Mouse (Mus musculus) common myeloid progenitor, adult 5-6 weeks (primary cell): ENCODE results near the gene Ugt2b34. TPM values are rescaled to one million over a fixed set of nuclear protein-coding genes. Genes with fewer than 3 reads are reported as not detected.
"Not testable (repeated sequence)": the region's sequence is repeated elsewhere in the genome, so short reads cannot be mapped to it uniquely, and the experiment has no call there.

Source experiments
- ATAC-seq: replicated peaks from 2 replicates; pipeline ENCODE4 v1.8.0; 2016; ENCODE audit warnings: low read depth, mild to moderate bottlenecking, moderate TSS enrichment, inconsistent platforms; ENCODE audit not compliant: poor library complexity, severe bottlenecking
- total RNA-seq: library from RNA; stranded (forward); fragments of 200-1000, 187-1606 nt; gene quantifications from 2 replicates; pipeline ENCODE4 v1.2.3, GENCODE M21; 2017

Ugt2b34 gene
- total RNA-seq, result not detected in 2 replicates

DNA sequence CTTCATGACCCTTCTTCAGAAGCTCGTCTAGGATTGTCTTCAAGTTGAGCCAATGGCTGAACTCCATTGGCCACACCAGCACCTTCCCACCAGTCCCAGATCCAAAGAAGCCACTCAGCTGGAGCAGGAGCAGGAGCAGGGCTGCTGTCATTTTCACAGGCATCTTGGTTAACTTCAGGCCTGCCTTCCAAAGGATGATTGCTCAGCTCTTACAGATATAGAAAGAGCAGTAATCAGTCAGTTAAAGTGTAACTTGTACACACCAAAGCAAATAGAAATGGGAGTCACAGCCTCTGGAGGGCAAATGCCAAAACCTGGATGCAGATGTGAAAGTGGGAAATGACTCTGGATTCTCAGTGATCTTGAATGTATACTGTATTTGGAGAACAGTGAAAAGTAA, at the start of gene Ugt2b34:
Ugt2b34 (minus strand) TSS at position 180 of the 400 bp plus-strand sequence.
- no peak for ATAC-seq

DNA sequence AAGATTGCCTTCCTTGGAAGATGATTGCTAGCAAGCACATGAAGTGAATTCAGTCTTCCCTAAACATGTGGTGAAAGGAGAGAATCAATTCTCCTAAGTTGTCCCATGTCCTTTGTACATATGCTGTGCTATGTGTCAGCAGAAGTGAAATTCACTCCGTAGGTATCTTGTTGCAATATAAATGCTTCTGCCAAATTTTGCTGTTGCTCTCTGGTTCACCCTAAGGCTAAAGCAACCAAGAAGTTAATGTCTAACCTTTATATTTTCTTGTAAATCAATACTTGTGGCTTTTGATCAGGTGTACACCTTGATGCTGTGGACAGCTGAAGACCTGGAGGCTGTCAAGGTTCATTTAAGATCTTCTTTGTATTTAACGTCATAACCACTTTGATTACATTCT, 35.4 kb upstream of the Ugt2b34 start:
- ATAC-seq, result no peak

DNA sequence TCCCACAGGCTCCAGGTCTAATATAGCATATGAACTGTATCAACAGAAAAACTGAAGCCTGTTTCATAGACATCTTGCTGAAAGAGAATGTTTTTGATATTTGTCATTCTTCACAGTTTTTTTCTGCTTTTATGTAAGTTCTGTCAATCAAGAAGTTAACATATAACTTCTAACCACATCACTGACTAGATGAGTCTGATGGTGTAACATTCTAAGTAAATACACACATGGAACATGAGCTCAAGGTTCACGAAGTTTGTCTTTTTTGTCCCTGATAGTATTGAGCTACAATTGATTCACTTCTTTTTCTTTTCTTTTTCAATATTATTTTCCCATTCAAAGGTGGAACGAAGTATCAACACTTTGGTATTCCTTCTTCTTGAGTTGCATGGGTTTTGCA, 19.7 kb upstream of the Ugt2b34 start, which contains the start of gene Ugt2b1:
Ugt2b1 (minus strand) TSS at position 105 of the 400 bp plus-strand sequence.
- ATAC-seq, result no peak

DNA sequence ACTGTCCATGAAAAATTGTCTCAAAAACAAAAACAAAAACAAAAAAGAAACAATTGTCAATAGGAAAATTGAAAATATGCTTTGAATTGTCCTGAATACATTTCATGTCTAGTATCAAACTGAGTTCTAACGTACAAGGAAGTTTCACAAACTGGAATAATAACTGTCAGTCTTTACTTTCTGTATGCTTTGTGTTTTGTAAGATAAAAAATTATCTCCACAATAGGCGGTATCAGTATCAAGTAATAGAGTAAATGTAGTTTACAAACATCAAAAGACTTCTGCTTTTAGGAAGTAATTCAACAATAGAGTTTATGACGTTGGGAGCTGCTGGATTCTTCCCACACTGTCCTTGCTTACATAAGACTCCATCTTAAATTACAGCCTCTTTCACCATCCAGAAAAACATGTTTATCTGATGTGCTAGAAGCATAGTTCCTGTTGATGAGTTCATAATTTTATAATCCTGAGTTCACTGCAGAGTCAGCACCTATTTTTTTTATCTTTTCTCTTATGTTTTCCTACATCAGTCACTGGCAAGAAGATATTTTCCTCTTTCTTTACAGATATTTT, 14.0 kb upstream of the Ugt2b34 start:
- no peak for ATAC-seq

DNA sequence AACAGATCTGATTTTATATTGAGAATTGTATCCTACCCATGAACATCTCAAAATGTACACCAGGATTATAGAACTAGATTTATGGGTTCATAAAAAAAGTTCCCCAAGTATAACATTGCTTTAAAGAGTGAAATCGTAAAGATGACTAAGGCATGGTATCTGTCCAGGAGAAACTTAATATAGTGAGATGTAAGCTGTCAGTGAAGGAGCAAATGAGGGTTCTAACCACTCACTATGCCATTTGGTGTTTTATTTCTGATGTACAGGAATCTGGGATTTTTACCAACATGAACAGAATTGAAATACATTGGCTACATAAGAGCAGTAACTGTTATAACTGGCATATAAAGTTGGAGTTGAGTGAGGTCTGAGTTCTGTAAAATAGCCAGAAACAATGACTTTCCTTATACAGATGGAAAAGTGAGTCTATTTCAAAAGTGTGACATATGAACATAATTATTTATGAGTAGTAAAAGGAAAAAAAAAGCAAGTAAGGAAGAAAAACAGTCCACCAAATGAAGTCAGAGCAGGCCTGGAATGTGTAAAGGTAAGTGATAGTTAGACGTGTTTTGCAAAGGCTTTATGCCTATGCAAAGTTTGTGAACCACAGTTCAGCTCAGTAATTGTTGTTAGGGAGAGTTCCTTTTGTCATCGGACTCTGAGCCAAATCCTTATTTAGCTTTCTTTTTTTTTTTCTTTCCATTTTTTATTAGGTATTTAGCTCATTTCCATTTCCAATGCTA, 4.8 kb upstream of the Ugt2b34 start:
- ATAC-seq, result no peak

DNA sequence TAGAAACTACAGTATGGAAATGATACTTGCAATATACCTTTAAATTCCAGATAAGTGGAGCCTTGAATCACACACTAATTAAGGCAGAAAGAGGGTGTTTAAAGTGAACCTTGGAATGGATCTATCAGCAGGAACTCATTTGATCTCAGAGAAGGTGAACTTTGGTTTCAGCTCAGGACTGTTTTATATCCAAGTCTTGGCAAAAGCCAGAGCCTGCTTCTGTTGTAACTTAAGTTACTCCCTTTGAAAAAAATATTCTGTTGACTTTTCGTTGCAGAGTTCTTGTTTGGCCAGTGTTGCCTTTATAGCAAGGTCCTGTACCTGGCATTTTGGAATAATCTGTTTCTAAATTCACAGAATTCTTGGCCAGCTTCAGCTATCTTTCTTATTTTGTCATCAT, 4.0 kb upstream of the Ugt2b34 start:
- ATAC-seq, result no peak

DNA sequence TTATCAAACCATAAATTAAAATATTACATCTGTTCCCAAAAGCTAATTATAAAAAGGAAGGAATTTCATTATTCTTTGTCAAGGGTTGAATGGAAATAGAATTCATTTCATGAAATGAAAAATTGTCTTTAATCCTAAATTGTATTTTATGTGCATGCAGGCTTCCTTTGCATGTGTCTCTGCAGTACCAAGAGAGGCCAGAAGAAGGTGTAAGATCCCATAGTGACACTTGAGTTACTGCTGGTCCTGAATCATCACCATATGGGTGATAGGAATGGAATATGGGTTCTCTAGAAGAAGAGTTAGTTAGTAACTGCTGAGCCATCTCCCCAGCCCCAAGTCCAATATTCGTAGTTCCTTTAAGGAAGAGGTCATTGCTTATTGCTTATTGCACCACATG, 16.8 kb downstream of the Ugt2b34 start:
- no peak for ATAC-seq

DNA sequence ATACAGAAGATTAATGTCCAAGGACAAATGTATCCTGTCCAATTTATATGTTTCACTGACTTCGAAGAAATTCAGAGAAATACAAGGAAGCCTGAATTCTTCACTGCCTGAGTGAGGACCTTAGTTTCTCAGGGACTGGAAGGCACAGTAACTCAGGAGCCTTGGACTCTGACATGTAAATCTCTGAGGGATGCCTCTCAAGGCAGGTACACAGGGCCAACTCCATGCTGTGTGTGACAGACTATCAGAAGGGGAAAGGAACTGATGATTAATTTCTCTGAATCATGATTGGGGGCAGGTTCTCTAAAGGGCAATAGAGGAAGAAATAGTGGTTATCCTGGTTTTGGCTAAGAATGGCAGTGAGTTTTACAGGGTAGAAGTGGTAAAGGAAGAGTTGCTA, 18.3 kb downstream of the Ugt2b34 start:
- no peak for ATAC-seq

DNA sequence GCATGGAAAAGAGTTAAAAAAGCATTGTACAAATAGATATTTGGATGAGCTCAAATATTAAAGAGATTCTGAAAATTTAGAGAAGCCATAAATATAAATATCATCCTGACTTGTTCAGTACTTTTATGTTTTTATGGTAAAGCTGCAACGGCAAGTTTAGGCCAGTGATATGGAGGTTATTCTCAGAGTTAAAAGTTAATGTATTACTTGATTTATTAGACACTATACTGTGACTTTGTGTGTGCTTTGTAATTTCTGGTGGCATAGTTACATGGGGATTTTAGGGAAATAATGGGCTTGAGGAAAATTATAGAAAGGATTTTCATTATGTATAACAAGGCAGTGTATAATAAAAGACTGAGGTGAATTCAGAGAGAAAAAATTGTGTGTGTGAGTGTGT, 19.7 kb downstream of the Ugt2b34 start:
- no peak for ATAC-seq

DNA sequence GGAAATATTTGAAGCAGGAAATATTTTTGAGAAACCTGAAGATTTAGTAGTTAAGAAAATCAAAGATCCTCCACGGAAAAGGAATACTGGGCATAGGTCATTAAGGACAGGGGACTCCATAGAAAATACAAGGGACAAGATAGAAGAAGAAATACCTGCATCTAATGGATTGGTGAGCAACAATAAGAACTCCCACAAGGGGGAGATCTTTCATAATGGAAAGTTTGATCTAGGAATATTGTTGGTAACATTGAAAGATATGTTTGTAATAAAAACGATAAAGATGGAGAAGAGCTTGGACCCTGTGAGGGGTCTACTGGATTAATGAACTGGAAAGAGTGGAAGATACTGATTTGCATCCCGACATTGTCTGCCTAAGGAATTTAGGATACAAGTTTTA, 20.1 kb downstream of the Ugt2b34 start:
- no peak for ATAC-seq

DNA sequence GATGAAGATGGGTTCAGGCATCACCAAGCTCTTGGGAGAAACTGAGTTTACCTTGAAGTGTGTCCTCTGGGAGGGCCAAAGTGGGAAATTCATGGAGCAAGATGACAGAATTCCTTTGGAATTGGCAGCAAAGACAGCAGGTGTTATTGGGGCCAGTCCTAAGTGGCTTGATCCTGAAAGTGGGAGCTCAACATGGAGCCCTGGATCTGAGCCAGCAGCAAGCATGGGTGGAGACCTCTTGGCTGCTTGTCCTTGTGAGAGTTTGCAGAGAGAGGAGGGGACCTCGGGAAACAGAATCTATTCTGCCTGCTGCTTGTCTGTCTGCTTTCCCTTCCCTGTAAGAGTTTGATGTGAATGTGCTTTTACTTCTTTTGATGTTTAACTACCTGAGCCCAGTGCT, 34.9 kb downstream of the Ugt2b34 start:
- ATAC-seq, result no peak

DNA sequence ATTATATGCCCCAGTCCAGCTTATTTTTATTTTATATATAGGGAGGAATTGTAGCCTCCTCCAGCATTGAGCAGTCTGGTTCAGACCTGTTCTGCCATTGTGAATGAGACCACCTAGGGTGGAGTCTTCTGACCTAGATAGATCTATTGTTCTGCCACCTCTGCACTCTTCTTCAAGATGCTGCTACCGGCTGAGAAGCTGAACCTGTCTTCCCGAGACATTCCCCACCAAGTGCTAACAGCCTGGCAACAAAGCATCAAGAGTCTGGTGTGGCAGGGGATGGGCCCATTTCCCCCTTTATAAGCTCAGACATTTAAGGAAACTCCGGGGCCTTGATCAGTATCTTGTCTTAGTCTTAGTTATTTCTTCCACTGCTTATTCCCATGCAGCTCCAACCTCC, 48.4 kb downstream of the Ugt2b34 start:
- ATAC-seq, result no peak

DNA sequence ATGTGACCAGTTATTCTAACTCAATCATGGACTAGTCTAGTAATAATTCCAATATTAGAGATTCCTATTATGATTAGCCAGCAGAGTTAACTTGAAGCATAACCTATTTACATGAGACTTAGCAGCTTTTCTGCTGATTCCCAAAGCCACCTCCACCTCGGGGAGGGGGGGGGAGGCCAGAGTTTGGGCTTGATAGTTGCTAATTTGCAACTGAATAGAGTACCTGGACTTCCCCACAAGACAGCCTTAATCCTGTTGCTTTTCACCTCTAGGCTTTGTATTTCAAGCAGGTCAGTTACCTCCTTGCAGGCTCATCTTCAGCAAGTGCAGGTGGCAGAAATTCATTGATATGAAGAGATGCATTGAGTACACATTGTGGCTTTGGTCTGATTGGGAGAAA, 49.1 kb downstream of the Ugt2b34 start:
- ATAC-seq, result no peak

DNA sequence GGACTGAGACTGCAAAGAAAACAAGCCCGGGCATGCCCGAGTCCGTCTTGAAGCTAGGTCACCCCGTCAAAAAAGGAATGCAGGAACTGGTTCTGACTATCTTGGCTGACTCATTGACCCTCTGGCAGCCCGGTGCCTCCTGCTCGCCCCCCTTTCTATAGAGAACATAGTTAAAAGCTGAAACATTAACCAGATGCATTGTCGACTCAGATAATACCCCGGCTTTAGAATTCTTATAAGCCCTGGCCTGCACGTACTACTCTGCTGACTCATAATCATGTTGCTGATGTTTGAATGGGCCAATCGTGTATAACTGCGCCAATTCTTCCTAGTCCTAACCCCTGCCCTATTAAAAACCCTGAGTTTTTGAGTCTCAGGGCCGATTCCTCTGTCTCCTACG, 50.2 kb downstream of the Ugt2b34 start:
- ATAC-seq, result not testable (repeated sequence)

DNA sequence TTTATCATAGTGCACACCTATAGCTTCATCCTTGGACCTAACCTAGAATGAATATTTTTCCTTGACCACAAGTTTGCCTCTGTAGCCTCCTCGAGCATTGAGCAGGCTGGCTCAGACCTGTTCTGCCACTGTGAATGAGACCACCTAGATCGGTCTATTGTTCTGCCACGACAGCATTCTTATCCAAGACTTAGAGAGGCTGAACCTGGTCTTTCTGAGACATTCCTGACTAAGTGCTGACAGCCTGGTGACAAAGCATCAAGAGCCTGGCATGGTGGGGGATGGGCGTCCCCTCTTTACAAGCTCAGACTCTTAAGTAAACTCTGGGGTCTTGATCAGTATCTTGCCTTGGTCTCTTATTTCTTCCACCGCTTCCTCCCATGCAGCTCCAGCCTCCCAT, 55.1 kb downstream of the Ugt2b34 start:
- ATAC-seq, result no peak

DNA sequence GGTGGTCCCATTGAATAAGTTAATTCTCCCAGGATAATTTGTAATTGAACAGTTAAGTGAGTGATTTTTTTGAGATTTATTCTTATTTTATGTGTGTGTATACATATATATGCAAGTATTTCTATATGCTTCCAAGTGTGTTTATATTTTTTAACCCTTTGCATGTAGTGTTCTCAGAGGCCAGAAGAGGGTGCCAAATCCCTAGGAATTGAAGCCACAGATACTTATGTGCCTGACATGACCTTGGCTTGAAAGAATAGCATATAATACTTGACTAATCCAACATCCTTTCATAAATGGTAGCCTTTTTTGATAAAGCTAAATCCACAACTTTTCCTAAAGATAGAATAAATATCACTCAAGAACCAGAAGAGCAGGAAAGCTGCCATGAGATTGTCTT, 56.6 kb downstream of the Ugt2b34 start:
- peak; percentile 78 for ATAC-seq

DNA sequence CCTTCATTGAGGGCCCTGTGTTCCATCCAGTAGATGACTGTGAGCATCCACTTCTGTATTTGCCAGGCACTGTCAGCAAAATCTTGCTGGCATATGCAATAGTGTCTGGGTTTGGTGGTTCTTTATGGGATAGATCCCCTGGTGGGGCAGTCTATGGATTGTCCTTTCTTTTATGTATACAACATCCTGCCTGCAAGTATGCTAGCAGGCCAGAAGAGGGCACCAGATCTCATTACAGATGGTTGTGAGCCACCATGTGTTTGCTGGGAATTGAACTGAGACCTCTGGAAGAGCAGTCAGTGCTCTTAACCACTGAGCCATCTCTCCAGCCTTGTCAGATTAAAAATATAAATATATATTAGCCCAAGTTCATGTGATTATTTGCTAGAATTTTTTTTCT, 65.5 kb downstream of the Ugt2b34 start:
- ATAC-seq, result not testable (repeated sequence)

DNA sequence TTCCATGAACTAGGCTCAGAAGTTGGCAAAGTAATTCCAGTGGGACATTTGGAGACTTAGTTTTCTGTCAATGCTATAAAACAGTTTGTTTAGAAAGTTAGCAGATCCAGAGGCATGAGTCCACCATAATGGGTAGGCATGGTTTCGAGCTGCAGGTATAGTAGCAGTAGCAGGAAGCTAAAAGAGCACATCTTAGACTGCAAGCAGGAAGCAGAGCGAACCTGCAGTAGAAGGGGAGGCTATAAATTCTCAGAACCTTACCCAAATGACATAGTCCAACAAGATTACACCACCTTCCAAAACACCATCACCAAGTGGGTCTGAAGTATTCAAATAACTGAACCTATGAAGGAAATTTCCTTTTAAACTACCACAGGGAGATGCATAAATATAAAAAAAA, 66.5 kb downstream of the Ugt2b34 start:
- ATAC-seq, result no peak
